Mouse (Mus musculus) liver, embryonic 14.5 days (tissue): ENCODE results near the gene C87499.

Source experiments
- CTCF ChIP-seq: IDR thresholded peaks from 2 replicates; pipeline ENCODE4 v1.5.1; 2016; ENCODE audit warnings: antibody characterized with exemption, low read depth, control low read depth
- EP300 ChIP-seq: IDR thresholded peaks from 2 replicates; pipeline ENCODE4 v1.6.1; 2016; ENCODE audit warnings: antibody characterized with exemption, low read depth

GRCm38 (mm10) chr4:88681353-88681752, 47.1 kb upstream of the C87499 start:
- no peak for TF ChIP-seq EP300
- no peak for TF ChIP-seq CTCF
